Mouse (Mus musculus): Measurements from ENCODE around the gene Amdhd2. TPM values are rescaled to one million over a fixed set of nuclear protein-coding genes. Genes with fewer than 3 reads are reported as not detected.

Amdhd2 gene
- polyA plus RNA-seq, 1 experiment from 2014 or later = 28.2 TPM

Other genes with a start within 250 kb of the Amdhd2 start
- gene Dcpp3, start 246.3 kb downstream of the Amdhd2 start, polyA plus RNA-seq (2015; fragmentation: Nextera tagmentation; extraction: Ambion mirVana) = not detected in 2 replicates
- not detected in 2 replicates for gene Sbp, start 222.1 kb downstream of the Amdhd2 start, polyA plus RNA-seq (2015; fragmentation: Nextera tagmentation; extraction: Ambion mirVana)
- not detected in 2 replicates for gene Sbpl, start 208.5 kb downstream of the Amdhd2 start, polyA plus RNA-seq (2015; fragmentation: Nextera tagmentation; extraction: Ambion mirVana)
- gene Prss30, start 183.2 kb downstream of the Amdhd2 start, polyA plus RNA-seq (2015; fragmentation: Nextera tagmentation; extraction: Ambion mirVana) = 0.21 and 0.28 TPM in 2 replicates
- not detected in 2 replicates for gene Prss22, start 165.7 kb downstream of the Amdhd2 start, polyA plus RNA-seq (2015; fragmentation: Nextera tagmentation; extraction: Ambion mirVana)
- 0.26 and 0.49 TPM in 2 replicates for gene Prss27, start 125.6 kb downstream of the Amdhd2 start, polyA plus RNA-seq (2015; fragmentation: Nextera tagmentation; extraction: Ambion mirVana)
- gene Kctd5, start 90.3 kb downstream of the Amdhd2 start, polyA plus RNA-seq (2015; fragmentation: Nextera tagmentation; extraction: Ambion mirVana) = 94.0 and 98.5 TPM in 2 replicates
- gene Pdpk1, start 12.8 kb downstream of the Amdhd2 start, polyA plus RNA-seq (2015; fragmentation: Nextera tagmentation; extraction: Ambion mirVana) = 59.4 and 62.9 TPM in 2 replicates
- 881 and 1,064 TPM in 2 replicates for gene Atp6v0c, start 5.9 kb upstream of the Amdhd2 start, polyA plus RNA-seq (2015; fragmentation: Nextera tagmentation; extraction: Ambion mirVana)
- gene Tbc1d24, start 41.8 kb upstream of the Amdhd2 start, polyA plus RNA-seq (2015; fragmentation: Nextera tagmentation; extraction: Ambion mirVana) = 20.6 and 24.6 TPM in 2 replicates
- 4.7 and 5.2 TPM in 2 replicates for gene Ntn3, start 45.8 kb upstream of the Amdhd2 start, polyA plus RNA-seq (2015; fragmentation: Nextera tagmentation; extraction: Ambion mirVana)
- gene Tedc2, start 57.1 kb upstream of the Amdhd2 start, polyA plus RNA-seq (2015; fragmentation: Nextera tagmentation; extraction: Ambion mirVana) = 10.2 and 12.2 TPM in 2 replicates
- gene Ccnf, start 87.7 kb upstream of the Amdhd2 start, polyA plus RNA-seq (2015; fragmentation: Nextera tagmentation; extraction: Ambion mirVana) = 26.0 and 32.0 TPM in 2 replicates
- gene Abca17, start 187.3 kb upstream of the Amdhd2 start, polyA plus RNA-seq (2015; fragmentation: Nextera tagmentation; extraction: Ambion mirVana) = 0.47 and 0.97 TPM in 2 replicates
- 23.9 and 29.6 TPM in 2 replicates for gene Abca3, start 188.2 kb upstream of the Amdhd2 start, polyA plus RNA-seq (2015; fragmentation: Nextera tagmentation; extraction: Ambion mirVana)

All from forebrain, embryonic 16.5 days (tissue).